Mouse (Mus musculus): ENCODE data around the gene Elmod3. TPM values are rescaled to one million over a fixed set of nuclear protein-coding genes. Genes with fewer than 3 reads are reported as not detected.
A peak's percentile ranks its signal among the peaks of the same experiment; 100 is the strongest.

Elmod3 gene
- total RNA-seq, 2 experiments from 2014 or later: 15.9 to 17.3 TPM

GRCm38 (mm10) chr6:72584154-72584553, 14.1 kb downstream of the Elmod3 start:
- DNase-seq (ENCODE audit: low spot score in 2 of 2): no peak

GRCm38 (mm10) chr6:72583211-72583839, 14.9 kb downstream of the Elmod3 start:
- DNase-seq (ENCODE audit: low spot score in 2 of 2): no peak
- intact Hi-C loops (cut with DNase I): no loop called here

More at GRCm38 (mm10) chr6:72584154-72584553, 14.1 kb downstream of the Elmod3 start:
- intact Hi-C loops (cut with DNase I): no loop called here

- intact Hi-C loops (cut with DNase I): no loop called here
Measured at GRCm38 (mm10) chr6:72581625-72582382, 16.4 kb downstream of the Elmod3 start.

GRCm38 (mm10) chr6:72576041-72576440, 22.2 kb downstream of the Elmod3 start:
- intact Hi-C loops (cut with DNase I): no loop called here
- no peak for DNase-seq (ENCODE audit: low spot score in 2 of 2)

More at GRCm38 (mm10) chr6:72581625-72582382, 16.4 kb downstream of the Elmod3 start:
- no peak for DNase-seq (ENCODE audit: low spot score in 2 of 2)

GRCm38 (mm10) chr6:72571826-72572225, 26.4 kb downstream of the Elmod3 start:
- no peak for DNase-seq (ENCODE audit: low spot score in 2 of 2)
- intact Hi-C loops (cut with DNase I): no loop called here

- intact Hi-C loops (cut with DNase I): no loop called here
- DNase-seq (ENCODE audit: low spot score in 2 of 2): peak in 1 of 2 experiments; percentile 38
Measured at GRCm38 (mm10) chr6:72570644-72571397, 27.4 kb downstream of the Elmod3 start.

GRCm38 (mm10) chr6:72568736-72569135, 29.5 kb downstream of the Elmod3 start:
- intact Hi-C loops (cut with DNase I): no loop called here
- DNase-seq (ENCODE audit: low spot score in 2 of 2): no peak

- intact Hi-C loops (cut with DNase I): loop anchor here (2.0 kb wide), 1 partner anchor 33 kb away; no protein-coding TSS in a partner anchor
- no peak for DNase-seq (ENCODE audit: low spot score in 2 of 2)
Measured at GRCm38 (mm10) chr6:72567508-72567907, 30.7 kb downstream of the Elmod3 start.

- peak; percentile 94 to 95 for DNase-seq (ENCODE audit: low spot score in 2 of 2)
- intact Hi-C loops (cut with DNase I): loop anchor here (1.0 to 2.0 kb wide), 2 partner anchors 31 to 138 kb away; no protein-coding TSS in a partner anchor
Measured at GRCm38 (mm10) chr6:72566044-72566443, 32.2 kb downstream of the Elmod3 start.

GRCm38 (mm10) chr6:72565506-72565905, 32.7 kb downstream of the Elmod3 start:
- DNase-seq (ENCODE audit: low spot score in 2 of 2): no peak
- intact Hi-C loops (cut with DNase I): no loop called here

- intact Hi-C loops (cut with DNase I): no loop called here
Measured at GRCm38 (mm10) chr6:72562894-72563293, 35.3 kb downstream of the Elmod3 start.

GRCm38 (mm10) chr6:72562486-72562885, 35.7 kb downstream of the Elmod3 start:
- intact Hi-C loops (cut with DNase I): no loop called here
- no peak for DNase-seq (ENCODE audit: low spot score in 2 of 2)

More at GRCm38 (mm10) chr6:72562894-72563293, 35.3 kb downstream of the Elmod3 start:
- DNase-seq (ENCODE audit: low spot score in 2 of 2): no peak

GRCm38 (mm10) chr6:72560801-72561200, 37.4 kb downstream of the Elmod3 start:
- no peak for DNase-seq (ENCODE audit: low spot score in 2 of 2)
- intact Hi-C loops (cut with DNase I): no loop called here

- intact Hi-C loops (cut with DNase I): no loop called here
- no peak for DNase-seq (ENCODE audit: low spot score in 2 of 2)
Measured at GRCm38 (mm10) chr6:72553079-72553412, 45.2 kb downstream of the Elmod3 start.

- peak; percentile 35 to 49 for DNase-seq (ENCODE audit: low spot score in 2 of 2)
- intact Hi-C loops (cut with DNase I): no loop called here
Measured at GRCm38 (mm10) chr6:72552171-72553078, 45.8 kb downstream of the Elmod3 start.

GRCm38 (mm10) chr6:72550503-72551100, 47.6 kb downstream of the Elmod3 start:
- DNase-seq (ENCODE audit: low spot score in 2 of 2): no peak
- intact Hi-C loops (cut with DNase I): no loop called here

- intact Hi-C loops (cut with DNase I): no loop called here
- DNase-seq (ENCODE audit: low spot score in 2 of 2): no peak
Measured at GRCm38 (mm10) chr6:72550025-72550424, 48.2 kb downstream of the Elmod3 start.

GRCm38 (mm10) chr6:72549041-72549580, 49.1 kb downstream of the Elmod3 start:
- intact Hi-C loops (cut with DNase I): no loop called here
- no peak for DNase-seq (ENCODE audit: low spot score in 2 of 2)
